In the genomic region with DNA sequence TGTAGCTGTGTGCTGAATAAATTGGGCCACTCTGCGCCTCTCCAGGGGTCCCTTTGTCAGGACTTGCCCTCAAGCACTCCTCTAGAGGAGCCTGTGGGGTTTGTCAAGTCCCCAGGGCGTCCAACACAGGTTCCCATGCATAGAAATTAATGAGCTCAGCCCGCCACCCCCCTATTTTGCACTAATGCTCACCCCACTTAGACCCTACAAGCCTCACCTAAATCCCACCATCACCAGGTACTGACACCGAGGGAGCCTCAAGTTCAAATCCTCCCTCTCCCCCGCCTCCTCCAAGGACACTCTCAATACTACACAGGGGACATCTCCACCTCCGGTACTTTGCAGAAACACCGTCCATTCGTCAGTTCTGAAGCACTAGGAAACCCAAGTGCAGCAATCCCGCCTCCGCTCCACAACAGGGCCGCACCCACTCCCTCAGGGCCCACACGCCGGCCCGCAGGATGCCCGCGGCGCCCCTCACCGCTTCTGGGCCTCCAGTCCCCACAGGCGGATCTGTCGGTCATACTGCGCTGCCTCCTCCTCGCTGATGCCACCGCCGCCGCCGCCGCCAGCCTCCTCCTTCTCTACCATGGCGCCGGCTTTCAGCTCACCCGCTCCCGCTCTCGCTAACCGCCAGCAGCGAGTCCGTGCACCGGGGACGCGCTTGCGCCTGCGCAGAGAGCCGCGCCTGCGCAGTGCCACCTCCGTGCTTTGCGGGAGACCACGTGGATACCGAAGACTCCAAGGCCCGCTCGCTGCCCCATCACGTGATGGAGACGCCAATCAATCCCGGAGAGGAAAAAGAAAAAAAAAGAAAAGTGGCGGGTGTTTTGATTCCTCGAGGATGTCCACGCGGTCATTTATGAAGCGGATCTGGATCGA, we compare ENCODE assay signal across 8 mouse cellular contexts. TPM values are rescaled to one million over a fixed set of nuclear protein-coding genes. Genes with fewer than 3 reads are reported as not detected.
DNase-seq lines count a peak whose midpoint lies in the region; ATAC-seq lines count a peak whose summit lies in the region.

TSS of gene Sae1 (minus strand) at position 647 of the 882 bp plus-strand sequence.

- H3K27ac ChIP-seq in forebrain, embryonic 11.5 days (ENCODE audit: low read depth, low read length) = peak within 1 kb of the TSS; percentile 46; the same call in 1 of the 2 replicates
- peak within 1 kb of the TSS; percentile 78 for H3K27ac ChIP-seq in heart, embryonic 16.5 days (ENCODE audit: low read length)
- H3K27ac ChIP-seq in liver, embryonic 15.5 days (replicated peaks) = peak within 1 kb of the TSS; percentile 85
- H3K27ac ChIP-seq in neural tube, embryonic 12.5 days = peak within 1 kb of the TSS; percentile 62; the same call in 1 of the 2 replicates

- peak; percentile 94 for ATAC-seq in forebrain, embryonic 11.5 days (replicated peaks; ENCODE audit: low FRiP score)
- peak; percentile 95 for ATAC-seq in heart, embryonic 16.5 days (replicated peaks; ENCODE audit: extremely low read depth, insufficient read depth, low FRiP score)
- peak; percentile 94 for ATAC-seq in liver, embryonic 15.5 days (ENCODE audit: insufficient read depth)
- ATAC-seq in neural tube, embryonic 12.5 days (ENCODE audit: low FRiP score, low read depth) = peak; percentile 96

- H3K4me1 ChIP-seq in forebrain, embryonic 11.5 days (replicated peaks; ENCODE audit: control insufficient read depth, insufficient read depth, low read length) = 0 out of 2 replicates have a peak, but pooled peaks cover 8% of the 10 kb centered on the region
- H3K4me1 ChIP-seq in heart, embryonic 16.5 days (ENCODE audit: control insufficient read depth, insufficient read depth, low read length) = peaks cover 20% of the 10 kb centered on the region
- H3K4me1 ChIP-seq in liver, embryonic 15.5 days (replicated peaks) = peaks cover 35% of the 10 kb centered on the region
- H3K4me1 ChIP-seq in neural tube, embryonic 12.5 days = peaks cover 20% of the 10 kb centered on the region

- peak; percentile 88 to 91 for DNase-seq in CD8-positive naive resting alpha-beta T cell, adult 2 months (ENCODE audit: low read depth in 2 of 2, low spot score in 2 of 2)
- peak; percentile 89 for DNase-seq in c-Kit-positive CD71-negative TER-119-negative erythroid progenitor cells, embryonic 14.5 days (ENCODE audit: low read depth)
- DNase-seq in forebrain, embryonic 11.5 days (ENCODE audit: low spot score) = peak; percentile 98
- peak; percentile 97 to 98 for DNase-seq in kidney, postnatal 36 days
- DNase-seq in telencephalon, adult 2 months (ENCODE audit: low read depth, low spot score) = peak; percentile 92

- peak within 1 kb of the TSS; percentile 93 for H3K4me3 ChIP-seq in forebrain, embryonic 11.5 days (ENCODE audit: low read depth, low read length)
- peak within 1 kb of the TSS; percentile 76 for H3K4me3 ChIP-seq in heart, embryonic 16.5 days (ENCODE audit: low read length)
- H3K4me3 ChIP-seq in liver, embryonic 15.5 days (replicated peaks) = peak within 1 kb of the TSS; percentile 93
- peak within 1 kb of the TSS; percentile 91 for H3K4me3 ChIP-seq in neural tube, embryonic 12.5 days

- H3K4me2 ChIP-seq in forebrain, embryonic 11.5 days (ENCODE audit: low read depth, low read length, severe bottlenecking) = peak within 1 kb of the TSS; percentile 68
- H3K4me2 ChIP-seq in heart, embryonic 16.5 days (ENCODE audit: low read depth, low read length) = peak within 1 kb of the TSS; percentile 84
- H3K4me2 ChIP-seq in liver, embryonic 15.5 days = peak within 1 kb of the TSS; percentile 87
- peak within 1 kb of the TSS; percentile 92 for H3K4me2 ChIP-seq in neural tube, embryonic 12.5 days (replicated peaks)

- peak within 1 kb of the TSS; percentile 97 for H3K9ac ChIP-seq in forebrain, embryonic 11.5 days (ENCODE audit: low read length)
- H3K9ac ChIP-seq in heart, embryonic 16.5 days (ENCODE audit: low read length) = peak within 1 kb of the TSS; percentile 93
- peak within 1 kb of the TSS; percentile 90 for H3K9ac ChIP-seq in liver, embryonic 15.5 days
- peak within 1 kb of the TSS; percentile 95 for H3K9ac ChIP-seq in neural tube, embryonic 12.5 days

- no peaks in the 10 kb centered on the region for H3K27me3 ChIP-seq in forebrain, embryonic 11.5 days (ENCODE audit: control insufficient read depth, insufficient read depth, low read length)
- no peaks in the 10 kb centered on the region for H3K27me3 ChIP-seq in heart, embryonic 16.5 days (ENCODE audit: control insufficient read depth, insufficient read depth, low read length)
- no peaks in the 10 kb centered on the region for H3K27me3 ChIP-seq in liver, embryonic 15.5 days
- no peaks in the 10 kb centered on the region for H3K27me3 ChIP-seq in neural tube, embryonic 12.5 days (replicated peaks)

- H3K9me3 ChIP-seq in forebrain, embryonic 11.5 days (ENCODE audit: control insufficient read depth, low read length) = no peaks in the 10 kb centered on the region
- H3K9me3 ChIP-seq in heart, embryonic 16.5 days (replicated peaks; ENCODE audit: control insufficient read depth, low read length) = no peaks in the 10 kb centered on the region
- no peaks in the 10 kb centered on the region for H3K9me3 ChIP-seq in liver, embryonic 15.5 days (replicated peaks)
- H3K9me3 ChIP-seq in neural tube, embryonic 12.5 days = no peaks in the 10 kb centered on the region

- no peaks in the 10 kb centered on the region; the same call in 1 of the 2 replicates for H3K36me3 ChIP-seq in forebrain, embryonic 11.5 days (ENCODE audit: control insufficient read depth, insufficient read depth, low read length)
- H3K36me3 ChIP-seq in heart, embryonic 16.5 days (ENCODE audit: control insufficient read depth, insufficient read depth) = no peaks in the 10 kb centered on the region
- H3K36me3 ChIP-seq in liver, embryonic 15.5 days (replicated peaks) = peaks cover 15% of the 10 kb centered on the region
- H3K36me3 ChIP-seq in neural tube, embryonic 12.5 days = peaks cover 15% of the 10 kb centered on the region

- 1% methylated on average over 58 of the region's 58 CpGs for WGBS in forebrain, embryonic 11.5 days
- under 1% methylated on average over 58 of the region's 58 CpGs for WGBS in heart, embryonic 16.5 days
- under 1% methylated on average over 58 of the region's 58 CpGs for WGBS in liver, embryonic 15.5 days (ENCODE audit: insufficient replicate concordance)
- WGBS in neural tube, embryonic 12.5 days = under 1% methylated on average over 58 of the region's 58 CpGs

RNA-seq across cellular contexts. Expression of gene Sae1, which starts in this region (rescaled TPM):
- polyA plus RNA-seq in forebrain, embryonic 11.5 days (2014; fragmentation: Nextera tagmentation; extraction: Ambion mirVana) = 427 and 437 TPM in 2 replicates
- 211 and 235 TPM in 2 replicates for polyA plus RNA-seq in heart, embryonic 16.5 days (2015; fragmentation: Nextera tagmentation; extraction: Ambion mirVana)
- polyA plus RNA-seq in liver, embryonic 15.5 days (2015; fragmentation: Nextera tagmentation; extraction: Ambion mirVana) = 97.7 and 98.0 TPM in 2 replicates
- 321 and 328 TPM in 2 replicates for polyA plus RNA-seq in neural tube, embryonic 12.5 days (2016; fragmentation: Nextera tagmentation; extraction: Ambion mirVana)

Comparison
In these comparisons a context has a peak if more than half of its experiments do, and no peak if none do; other contexts are left out.
1. Peak in every context shown above with its lines: DNase-seq, ATAC-seq, H3K4me3 ChIP-seq and H3K27ac ChIP-seq.